Mouse (Mus musculus) granulocyte monocyte progenitor cell, adult 5-6 weeks (primary cell): ENCODE data around the gene Mef2d. TPM values are rescaled to one million over a fixed set of nuclear protein-coding genes. Genes with fewer than 3 reads are reported as not detected.

Experiments used
- total RNA-seq, 2 experiments: library from RNA; stranded (forward) in 1 of 2; stranded (reverse) in 1 of 2; fragments of 200-712, 200-1000 nt in 1 of 2; fragments of >200 nt in 1 of 2; fragmentation: Nextera tagmentation in 1 of 2; gene quantifications; 2 replicates each; pipeline ENCODE4 v1.2.3; 2014 to 2017

Gene Mef2d
- total RNA-seq, 2 experiments from 2014 or later = 52.4 to 119 TPM

Other genes starting within 250 kb of the Mef2d start
- gene Hdgf, start 236.1 kb upstream of the Mef2d start, total RNA-seq (2014; fragmentation: Nextera tagmentation) = 330 and 338 TPM in 2 replicates
- gene Hdgf, start 236.1 kb upstream of the Mef2d start, total RNA-seq (2017) = 302 and 321 TPM in 2 replicates
- gene Mrpl24, start 222.9 kb upstream of the Mef2d start, total RNA-seq (2014; fragmentation: Nextera tagmentation) = 165 and 169 TPM in 2 replicates
- 112 and 134 TPM in 2 replicates for gene Mrpl24, start 222.9 kb upstream of the Mef2d start, total RNA-seq (2017)
- 49.5 and 63.1 TPM in 2 replicates for gene Isg20l2, start 212.1 kb upstream of the Mef2d start, total RNA-seq (2014; fragmentation: Nextera tagmentation)
- 45.7 and 51.4 TPM in 2 replicates for gene Isg20l2, start 212.1 kb upstream of the Mef2d start, total RNA-seq (2017)
- gene Rrnad1, start 211.7 kb upstream of the Mef2d start, total RNA-seq (2014; fragmentation: Nextera tagmentation) = 20.7 and 30.7 TPM in 2 replicates
- gene Rrnad1, start 211.7 kb upstream of the Mef2d start, total RNA-seq (2017) = 13.6 and 13.8 TPM in 2 replicates
- gene Crabp2, start 193.7 kb upstream of the Mef2d start, total RNA-seq (2014; fragmentation: Nextera tagmentation) = not detected in 2 replicates
- not detected in 2 replicates for gene Crabp2, start 193.7 kb upstream of the Mef2d start, total RNA-seq (2017)
- gene Nes, start 171.3 kb upstream of the Mef2d start, total RNA-seq (2014; fragmentation: Nextera tagmentation) = not detected in 2 replicates
- 0.05 TPM in 1 of 2 replicates, not detected in the other for gene Nes, start 171.3 kb upstream of the Mef2d start, total RNA-seq (2017)
- not detected in 2 replicates for gene Bcan, start 142.1 kb upstream of the Mef2d start, total RNA-seq (2014; fragmentation: Nextera tagmentation)
- gene Bcan, start 142.1 kb upstream of the Mef2d start, total RNA-seq (2017) = not detected in 2 replicates
- gene Hapln2, start 114.8 kb upstream of the Mef2d start, total RNA-seq (2014; fragmentation: Nextera tagmentation) = not detected in 2 replicates
- not detected in 2 replicates for gene Hapln2, start 114.8 kb upstream of the Mef2d start, total RNA-seq (2017)
- gene Gpatch4, start 99.3 kb upstream of the Mef2d start, total RNA-seq (2014; fragmentation: Nextera tagmentation) = 45.8 and 50.5 TPM in 2 replicates
- gene Gpatch4, start 99.3 kb upstream of the Mef2d start, total RNA-seq (2017) = 39.6 and 40.8 TPM in 2 replicates
- 73.8 and 84.3 TPM in 2 replicates for gene Naxe, start 83.9 kb upstream of the Mef2d start, total RNA-seq (2014; fragmentation: Nextera tagmentation)
- gene Naxe, start 83.9 kb upstream of the Mef2d start, total RNA-seq (2017) = 34.3 and 36.1 TPM in 2 replicates
- gene Ttc24, start 64.1 kb upstream of the Mef2d start, total RNA-seq (2014; fragmentation: Nextera tagmentation) = not detected in 2 replicates
- not detected in 2 replicates for gene Ttc24, start 64.1 kb upstream of the Mef2d start, total RNA-seq (2017)
- gene Iqgap3, start 60.4 kb upstream of the Mef2d start, total RNA-seq (2014; fragmentation: Nextera tagmentation) = 5.9 and 9.9 TPM in 2 replicates
- 19.5 and 19.9 TPM in 2 replicates for gene Iqgap3, start 60.4 kb upstream of the Mef2d start, total RNA-seq (2017)
- not detected in 2 replicates for gene Rhbg, start 112.3 kb downstream of the Mef2d start, total RNA-seq (2014; fragmentation: Nextera tagmentation)
- not detected in 2 replicates for gene Rhbg, start 112.3 kb downstream of the Mef2d start, total RNA-seq (2017)
- not detected in 2 replicates for gene Gm38392, start 144.8 kb downstream of the Mef2d start, total RNA-seq (2014; fragmentation: Nextera tagmentation)
- gene Gm38392, start 144.8 kb downstream of the Mef2d start, total RNA-seq (2017) = not detected in 2 replicates
- 13.8 and 19.0 TPM in 2 replicates for gene Tsacc, start 154.6 kb downstream of the Mef2d start, total RNA-seq (2014; fragmentation: Nextera tagmentation)
- gene Tsacc, start 154.6 kb downstream of the Mef2d start, total RNA-seq (2017) = 7.5 and 10.0 TPM in 2 replicates
- gene Cct3, start 154.7 kb downstream of the Mef2d start, total RNA-seq (2014; fragmentation: Nextera tagmentation) = 499 and 506 TPM in 2 replicates
- gene Cct3, start 154.7 kb downstream of the Mef2d start, total RNA-seq (2017) = 381 TPM in 2 replicates
- 123 and 165 TPM in 2 replicates for gene Glmp, start 182.7 kb downstream of the Mef2d start, total RNA-seq (2014; fragmentation: Nextera tagmentation)
- 26.7 and 29.3 TPM in 2 replicates for gene Glmp, start 182.7 kb downstream of the Mef2d start, total RNA-seq (2017)
- 0.56 and 2.0 TPM in 2 replicates for gene Tmem79, start 193.8 kb downstream of the Mef2d start, total RNA-seq (2014; fragmentation: Nextera tagmentation)
- gene Tmem79, start 193.8 kb downstream of the Mef2d start, total RNA-seq (2017) = 0.78 and 1.8 TPM in 2 replicates
- 50.8 and 53.1 TPM in 2 replicates for gene Smg5, start 193.9 kb downstream of the Mef2d start, total RNA-seq (2014; fragmentation: Nextera tagmentation)
- 64.1 and 79.0 TPM in 2 replicates for gene Smg5, start 193.9 kb downstream of the Mef2d start, total RNA-seq (2017)
- gene Paqr6, start 222.2 kb downstream of the Mef2d start, total RNA-seq (2014; fragmentation: Nextera tagmentation) = not detected in 2 replicates
- not detected in 2 replicates for gene Paqr6, start 222.2 kb downstream of the Mef2d start, total RNA-seq (2017)
- not detected in 2 replicates for gene Bglap3, start 230.4 kb downstream of the Mef2d start, total RNA-seq (2014; fragmentation: Nextera tagmentation)
- not detected in 2 replicates for gene Bglap3, start 230.4 kb downstream of the Mef2d start, total RNA-seq (2017)
- not detected in 2 replicates for gene Bglap2, start 236.3 kb downstream of the Mef2d start, total RNA-seq (2014; fragmentation: Nextera tagmentation)
- not detected in 2 replicates for gene Bglap2, start 236.3 kb downstream of the Mef2d start, total RNA-seq (2017)
- not detected in 2 replicates for gene Bglap, start 242.1 kb downstream of the Mef2d start, total RNA-seq (2014; fragmentation: Nextera tagmentation)
- gene Bglap, start 242.1 kb downstream of the Mef2d start, total RNA-seq (2017) = not detected in 2 replicates